Mouse (Mus musculus) embryonic facial prominence, embryonic 13.5 days (tissue): ENCODE measurements at regions not wholly inside any gene's neighbourhood (a gene's known extent, or its start where the extent isn't known, plus 50 kb on each side); places are given as distances from the start of the nearest gene placed in this dataset.

ENCODE experiments used
- ATAC-seq: fragments of 200-750 bp; cut with Nextera tagmentation; 2 replicates; pipeline ENCODE4 v1.8.0; 2017; ENCODE audit warnings: low read depth; ENCODE audit not compliant: insufficient number of reproducible peaks, insufficient read depth, low FRiP score, low TSS enrichment
- H3K27ac ChIP-seq: fragments of 300-500 bp; sonication (generic); 2 replicates; pipeline ENCODE4 v1.5.1; 2015; ENCODE audit warnings: moderate library complexity, mild to moderate bottlenecking, inconsistent platforms
- H3K27me3 ChIP-seq: fragments of 300-500 bp; sonication (generic); 2 replicates; pipeline ENCODE4 v1.6.1; 2015; ENCODE audit warnings: mild to moderate bottlenecking, inconsistent platforms
- H3K36me3 ChIP-seq: fragments of 300-500 bp; sonication (generic); 2 replicates; pipeline ENCODE4 v1.6.1; 2015; ENCODE audit warnings: mild to moderate bottlenecking, inconsistent platforms
- H3K4me1 ChIP-seq: fragments of 300-500 bp; sonication (generic); 2 replicates; pipeline ENCODE4 v1.6.1; 2015; ENCODE audit warnings: inconsistent platforms
- H3K4me2 ChIP-seq: fragments of 300-500 bp; sonication (generic); 2 replicates; pipeline ENCODE4 v1.6.1; 2015; ENCODE audit warnings: moderate library complexity, mild to moderate bottlenecking, inconsistent platforms
- H3K4me3 ChIP-seq: fragments of 300-500 bp; sonication (generic); 2 replicates; pipeline ENCODE4 v1.5.1; 2015; ENCODE audit warnings: mild to moderate bottlenecking, inconsistent platforms
- H3K9ac ChIP-seq: fragments of 300-500 bp; sonication (generic); 2 replicates; pipeline ENCODE4 v1.6.1; 2015; ENCODE audit warnings: mild to moderate bottlenecking, inconsistent platforms
- H3K9me3 ChIP-seq: fragments of 300-500 bp; sonication (generic); 2 replicates; pipeline ENCODE4 v1.6.1; 2016; ENCODE audit warnings: inconsistent platforms
- WGBS: fragments of 180-500 bp; shearing (Covaris S2); methylation state at CpG from one replicate; pipeline ENCODE4 v1.1.7; 2015; ENCODE audit warnings: mixed read lengths; 5-methylcytosine and 5-hydroxymethylcytosine counted together

- H3K27me3 ChIP-seq, result no peaks in the 10 kb centered on the region
- ATAC-seq, result no peak
- no peak overlapping the region for H3K27ac ChIP-seq
- no peaks in the 10 kb centered on the region for H3K9me3 ChIP-seq
- no peak overlapping the region for H3K9ac ChIP-seq
- H3K36me3 ChIP-seq, result no peaks in the 10 kb centered on the region
- H3K4me2 ChIP-seq, result no peak overlapping the region
- no peaks in the 10 kb centered on the region for H3K4me1 ChIP-seq
- no peak overlapping the region for H3K4me3 ChIP-seq
- WGBS, result 10% methylated on average over 5 of the region's 5 CpGs
These were observed 118.2 kb upstream of the Gm21876 start for GRCm38 (mm10) chrX:21293666-21294065.

DNA sequence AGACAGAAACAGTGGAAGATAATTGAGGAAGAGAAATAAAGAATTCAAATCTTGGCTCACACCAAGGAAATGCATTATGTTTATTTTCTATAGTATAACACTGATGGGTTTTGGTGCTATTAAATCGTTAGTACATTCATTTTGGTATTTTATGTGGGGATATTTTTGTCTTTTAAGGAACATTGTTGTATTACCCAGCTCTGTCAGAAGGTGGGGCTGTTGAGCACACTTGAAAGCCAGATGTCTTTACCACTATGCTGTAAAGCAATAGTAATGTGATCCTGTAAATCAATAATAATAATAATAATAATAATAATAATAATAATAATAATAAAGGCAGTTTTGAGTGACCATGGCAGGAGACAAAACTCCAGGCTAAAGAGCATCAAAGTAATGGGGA, 120.0 kb upstream of the Gm21876 start:
- no peaks in the 10 kb centered on the region for H3K4me1 ChIP-seq
- H3K4me3 ChIP-seq, result no peak overlapping the region
- no peak for ATAC-seq
- H3K36me3 ChIP-seq, result no peaks in the 10 kb centered on the region
- H3K27me3 ChIP-seq, result no peaks in the 10 kb centered on the region
- H3K4me2 ChIP-seq, result no peak overlapping the region
- no peak overlapping the region for H3K27ac ChIP-seq
- no peaks in the 10 kb centered on the region for H3K9me3 ChIP-seq
- no peak overlapping the region for H3K9ac ChIP-seq
- 32% methylated on average over 1 of the region's 1 CpGs for WGBS

- H3K4me1 ChIP-seq, result no peaks in the 10 kb centered on the region
- ATAC-seq, result no peak
- no peak overlapping the region for H3K4me2 ChIP-seq
- WGBS, result 65% methylated on average over 6 of the region's 6 CpGs
- no peaks in the 10 kb centered on the region for H3K27me3 ChIP-seq
- no peak overlapping the region for H3K4me3 ChIP-seq
- no peaks in the 10 kb centered on the region for H3K36me3 ChIP-seq
- no peak overlapping the region for H3K9ac ChIP-seq
- H3K27ac ChIP-seq, result no peak overlapping the region
- 0 out of 2 replicates have a peak, but pooled peaks cover 3% of the 10 kb centered on the region for H3K9me3 ChIP-seq
These were observed 121.9 kb upstream of the Gm21876 start for GRCm38 (mm10) chrX:21297349-21297748.

GRCm38 (mm10) chrX:21334499-21335032, 149.8 kb upstream of the Agtr2 start:
- peak overlapping the region; percentile 44; the same call in 1 of the 2 replicates for H3K9ac ChIP-seq
- 24% methylated on average over 13 of the region's 13 CpGs for WGBS
- ATAC-seq, result no peak

GRCm38 (mm10) chrX:21344397-21344796, 139.9 kb upstream of the Agtr2 start:
- no peak for ATAC-seq

More at GRCm38 (mm10) chrX:21334499-21335032, 149.8 kb upstream of the Agtr2 start:
- H3K4me2 ChIP-seq, result peak overlapping the region; percentile 48
- H3K4me3 ChIP-seq, result peak overlapping the region; percentile 43
- no peaks in the 10 kb centered on the region for H3K27me3 ChIP-seq
- no peaks in the 10 kb centered on the region for H3K36me3 ChIP-seq
- H3K9me3 ChIP-seq, result no peaks in the 10 kb centered on the region
- no peaks in the 10 kb centered on the region for H3K4me1 ChIP-seq
- H3K27ac ChIP-seq, result no peak overlapping the region

GRCm38 (mm10) chrX:21350503-21350902, 133.8 kb upstream of the Agtr2 start:
- Histone ChIP-seq H3K4me2 (no peak overlapping the region), H3K4me1 (no peaks in the 10 kb centered on the region), H3K9me3 (no peaks in the 10 kb centered on the region), H3K9ac (no peak overlapping the region), H3K27me3 (no peaks in the 10 kb centered on the region), H3K4me3 (no peak overlapping the region), H3K36me3 (no peaks in the 10 kb centered on the region), H3K27ac (no peak overlapping the region)
- ATAC-seq, result no peak
- 35% methylated on average over 4 of the region's 4 CpGs for WGBS

More at GRCm38 (mm10) chrX:21344397-21344796, 139.9 kb upstream of the Agtr2 start:
- no peak overlapping the region for H3K9ac ChIP-seq
- no peaks in the 10 kb centered on the region for H3K9me3 ChIP-seq
- H3K36me3 ChIP-seq, result no peaks in the 10 kb centered on the region
- H3K4me1 ChIP-seq, result no peaks in the 10 kb centered on the region
- H3K27ac ChIP-seq, result no peak overlapping the region
- WGBS, result 49% methylated on average over 1 of the region's 1 CpGs
- H3K4me2 ChIP-seq, result no peak overlapping the region
- no peaks in the 10 kb centered on the region for H3K27me3 ChIP-seq
- H3K4me3 ChIP-seq, result no peak overlapping the region

DNA sequence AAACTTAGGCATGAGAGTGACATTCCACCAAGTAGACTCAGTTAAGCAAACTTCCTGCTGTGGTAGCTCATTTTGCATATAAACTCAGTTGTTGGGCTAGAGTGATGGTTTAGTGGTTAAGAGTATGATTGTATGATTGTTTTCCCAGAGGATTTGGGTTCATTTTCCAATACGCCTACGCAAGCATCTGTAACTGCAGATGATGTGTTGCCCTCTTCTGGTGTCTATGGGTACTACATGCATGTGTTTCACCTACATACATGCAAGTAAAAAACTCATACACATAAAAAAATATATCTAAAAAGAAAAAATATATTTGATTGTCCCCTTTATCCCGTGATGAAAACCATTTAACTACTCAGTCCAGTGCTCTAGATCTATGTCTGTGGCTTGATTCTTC, 132.0 kb upstream of the Agtr2 start:
- no peaks in the 10 kb centered on the region for H3K27me3 ChIP-seq
- H3K9ac ChIP-seq, result no peak overlapping the region
- H3K4me3 ChIP-seq, result no peak overlapping the region
- ATAC-seq, result no peak
- H3K9me3 ChIP-seq, result no peaks in the 10 kb centered on the region
- H3K36me3 ChIP-seq, result no peaks in the 10 kb centered on the region
- no peaks in the 10 kb centered on the region for H3K4me1 ChIP-seq
- H3K27ac ChIP-seq, result no peak overlapping the region
- no peak overlapping the region for H3K4me2 ChIP-seq
- 44% methylated on average over 3 of the region's 3 CpGs for WGBS

GRCm38 (mm10) chrX:21360771-21361667, 123.3 kb upstream of the Agtr2 start:
- WGBS, result 22% methylated on average over 43 of the region's 43 CpGs
- Histone ChIP-seq H3K27ac (no peak overlapping the region), H3K9me3 (no peaks in the 10 kb centered on the region), H3K4me1 (no peaks in the 10 kb centered on the region), H3K36me3 (no peaks in the 10 kb centered on the region), H3K9ac (peak overlapping the region; percentile 49), H3K4me3 (peak overlapping the region; percentile 45), H3K4me2 (peak overlapping the region; percentile 73), H3K27me3 (no peaks in the 10 kb centered on the region)
- ATAC-seq, result no peak

GRCm38 (mm10) chrX:21385221-21385620, 99.1 kb upstream of the Agtr2 start:
- no peaks in the 10 kb centered on the region for H3K36me3 ChIP-seq
- 12% methylated on average over 2 of the region's 2 CpGs for WGBS
- no peaks in the 10 kb centered on the region for H3K4me1 ChIP-seq
- no peak overlapping the region for H3K4me2 ChIP-seq
- no peak for ATAC-seq
- no peaks in the 10 kb centered on the region for H3K9me3 ChIP-seq
- no peaks in the 10 kb centered on the region for H3K27me3 ChIP-seq
- no peak overlapping the region for H3K4me3 ChIP-seq
- H3K27ac ChIP-seq, result no peak overlapping the region
- no peak overlapping the region for H3K9ac ChIP-seq

DNA sequence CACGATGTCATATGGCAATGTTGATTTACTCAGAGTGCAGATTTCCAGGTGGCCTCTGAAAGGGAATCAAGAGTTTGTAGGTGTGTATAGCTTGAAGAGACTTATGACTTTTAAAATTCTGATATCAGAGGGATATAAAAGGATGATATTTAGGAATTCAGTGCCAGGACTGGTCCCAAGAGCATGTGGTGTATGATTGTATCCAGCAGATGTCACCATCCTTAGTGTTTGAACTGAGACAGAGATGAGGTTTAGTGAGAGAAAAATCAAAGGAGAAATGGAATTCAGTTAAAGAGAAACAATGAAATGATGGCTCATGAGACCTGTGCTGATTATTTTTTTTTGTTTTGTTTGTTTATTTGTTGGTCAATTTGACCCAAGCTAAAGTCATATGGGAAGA, 94.4 kb upstream of the Agtr2 start:
- no peaks in the 10 kb centered on the region for H3K27me3 ChIP-seq
- no peaks in the 10 kb centered on the region for H3K9me3 ChIP-seq
- H3K36me3 ChIP-seq, result no peaks in the 10 kb centered on the region
- H3K4me1 ChIP-seq, result no peaks in the 10 kb centered on the region
- ATAC-seq, result no peak
- H3K9ac ChIP-seq, result no peak overlapping the region
- no peak overlapping the region for H3K27ac ChIP-seq
- no peak overlapping the region for H3K4me2 ChIP-seq
- 78% methylated on average over 1 of the region's 1 CpGs for WGBS
- H3K4me3 ChIP-seq, result no peak overlapping the region

DNA sequence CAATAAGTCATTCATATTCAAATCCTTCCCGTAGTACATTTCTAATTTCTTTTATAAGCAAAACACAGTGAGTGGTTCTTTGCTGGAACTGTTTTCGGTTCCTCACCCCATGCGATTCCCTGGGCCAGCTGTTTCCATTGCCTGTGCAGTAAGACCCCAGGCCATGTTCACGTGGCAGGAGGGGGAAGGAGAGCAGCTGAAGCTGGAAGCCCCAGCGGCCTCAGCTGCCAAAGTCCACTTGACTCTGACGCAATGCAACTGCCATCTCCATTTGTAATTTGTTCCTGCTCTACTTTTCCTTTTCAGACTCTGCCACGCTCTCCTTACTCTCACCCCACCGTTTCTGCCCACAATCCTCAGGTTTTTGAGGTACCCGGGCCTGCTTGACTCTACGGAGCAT, 91.1 kb upstream of the Agtr2 start:
- H3K4me3 ChIP-seq, result no peak overlapping the region
- H3K4me2 ChIP-seq, result no peak overlapping the region
- no peak for ATAC-seq
- H3K27ac ChIP-seq, result no peak overlapping the region
- 62% methylated on average over 10 of the region's 10 CpGs for WGBS
- H3K9ac ChIP-seq, result no peak overlapping the region
- no peaks in the 10 kb centered on the region for H3K4me1 ChIP-seq
- H3K36me3 ChIP-seq, result no peaks in the 10 kb centered on the region
- H3K9me3 ChIP-seq, result no peaks in the 10 kb centered on the region
- H3K27me3 ChIP-seq, result no peaks in the 10 kb centered on the region

DNA sequence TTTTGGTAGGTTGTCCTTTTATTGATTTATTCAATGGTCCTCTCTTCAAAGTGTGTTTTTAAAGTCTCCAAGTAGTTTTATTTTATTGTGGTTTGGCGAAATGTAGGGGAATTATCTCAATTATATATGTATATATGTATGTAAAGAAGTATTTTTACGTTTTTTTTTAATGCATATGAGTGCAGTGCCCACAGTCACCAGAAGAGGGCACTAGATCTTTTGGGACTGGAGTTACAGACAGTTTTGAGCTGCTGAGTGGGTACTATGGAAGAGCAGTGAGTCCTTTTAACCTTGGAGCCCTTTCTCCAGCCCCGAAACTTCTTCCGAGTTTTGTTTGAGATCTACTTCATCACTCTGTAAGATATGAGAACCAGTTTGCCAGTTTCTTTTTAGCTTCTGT, 59.5 kb upstream of the Agtr2 start:
- no peak overlapping the region for H3K27ac ChIP-seq
- no peaks in the 10 kb centered on the region for H3K36me3 ChIP-seq
- no peak overlapping the region for H3K4me2 ChIP-seq
- H3K9me3 ChIP-seq, result no peaks in the 10 kb centered on the region
- WGBS, result 48% methylated on average over 4 of the region's 4 CpGs
- H3K9ac ChIP-seq, result no peak overlapping the region
- ATAC-seq, result no peak
- H3K4me1 ChIP-seq, result no peaks in the 10 kb centered on the region
- H3K4me3 ChIP-seq, result no peak overlapping the region
- H3K27me3 ChIP-seq, result no peaks in the 10 kb centered on the region
